Mouse (Mus musculus) T-helper 17 cell (primary cell): Measurements from ENCODE around the gene Dr1.
"Not testable (repeated sequence)": the region's sequence is repeated elsewhere in the genome, so short reads cannot be mapped to it uniquely, and the experiment has no call there.

Experiments
- in situ Hi-C, 2 experiments: fragments of 300-600 bp; cut with MboI, MseI; formaldehyde crosslinking; loops; 1 replicate in 1 of 2; 2 replicates in 1 of 2; pipeline ENCODE4 v1.15.1; 2025; ENCODE audit warnings: high pct_unique_total_duplicates in 2 of 2

The Dr1 gene

DNA sequence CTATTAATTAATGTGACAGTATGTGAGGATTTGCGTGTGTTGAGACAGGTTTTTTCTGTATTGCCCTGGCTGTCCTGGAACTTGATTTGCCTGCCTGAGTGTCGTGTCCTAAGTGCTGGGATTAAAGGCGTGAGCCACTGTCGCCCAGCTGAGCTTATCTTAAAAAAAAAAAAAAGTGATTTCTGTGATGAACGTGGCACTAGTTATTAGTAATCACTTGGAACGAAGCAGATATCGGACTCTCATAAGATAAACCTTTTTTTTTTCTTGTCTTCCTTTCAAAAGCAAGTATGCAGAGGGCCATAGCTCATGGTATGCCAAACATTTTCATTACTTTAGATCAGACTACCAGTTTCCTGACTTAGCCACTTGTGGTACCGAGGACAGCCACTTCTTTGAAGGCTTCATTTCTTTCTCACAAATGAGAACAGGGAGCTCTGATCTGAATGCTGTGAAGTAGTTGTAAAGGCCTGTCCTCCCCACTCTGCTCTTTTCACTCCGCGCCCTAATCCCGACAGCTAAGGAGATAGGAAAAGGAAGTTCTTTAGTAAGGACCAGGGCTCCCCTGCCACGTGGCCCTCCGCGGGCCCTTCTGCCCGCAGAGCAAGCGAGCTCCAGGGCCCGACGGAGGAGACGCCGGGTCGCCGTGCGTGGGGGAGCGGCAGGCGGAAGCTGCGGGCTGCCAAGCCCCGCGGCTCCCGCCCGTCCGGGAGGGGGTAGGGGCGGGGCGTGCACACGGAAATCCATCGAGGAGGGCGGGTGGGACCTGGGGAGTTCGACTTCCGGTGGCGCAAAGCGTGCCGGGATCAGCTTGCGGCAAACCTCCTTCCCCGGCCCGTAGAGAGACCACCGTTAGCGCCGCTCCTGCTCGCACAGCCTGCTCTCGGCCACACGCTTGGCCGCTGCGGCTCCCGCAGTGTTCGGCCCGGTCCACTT, at the start of gene Dr1:
Dr1 (plus strand) TSS at position 771 of the 936 bp plus-strand sequence.
- in situ Hi-C loops, result loop anchor here (5.0 to 10.0 kb wide), 2 partner anchors 44 to 824 kb away; partner anchors contain the start of gene Pigg (in 1 of the 2)

- in situ Hi-C loops, result no loop called here
Measured at GRCm38 (mm10) chr5:108224077-108224476, 44.6 kb upstream of the Dr1 start.

- in situ Hi-C loops, result no loop called here
Measured at GRCm38 (mm10) chr5:108226159-108226558, 42.5 kb upstream of the Dr1 start.

DNA sequence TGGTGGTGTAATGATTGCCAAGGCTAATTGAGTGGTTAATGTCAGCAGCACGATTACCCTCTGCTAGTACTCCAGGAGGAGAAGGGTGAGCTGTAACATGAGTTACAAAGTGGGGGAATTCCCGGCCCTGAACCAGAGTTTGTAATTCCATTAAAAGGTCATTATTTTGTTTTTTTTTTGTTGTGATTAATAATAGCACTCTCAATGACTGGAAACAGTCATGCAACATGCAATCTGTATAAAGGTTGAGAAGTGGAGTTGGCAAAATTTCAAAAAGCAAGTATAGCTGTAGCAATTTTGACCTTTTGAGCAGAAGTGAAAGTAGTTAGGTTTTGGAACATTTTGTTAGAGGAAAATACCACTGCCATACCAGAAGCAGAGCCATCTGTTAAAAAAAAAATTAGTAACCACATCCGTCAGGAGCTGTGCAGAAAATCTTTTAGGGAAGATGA, 22.4 kb upstream of the Dr1 start:
- in situ Hi-C loops, result no loop called here

DNA sequence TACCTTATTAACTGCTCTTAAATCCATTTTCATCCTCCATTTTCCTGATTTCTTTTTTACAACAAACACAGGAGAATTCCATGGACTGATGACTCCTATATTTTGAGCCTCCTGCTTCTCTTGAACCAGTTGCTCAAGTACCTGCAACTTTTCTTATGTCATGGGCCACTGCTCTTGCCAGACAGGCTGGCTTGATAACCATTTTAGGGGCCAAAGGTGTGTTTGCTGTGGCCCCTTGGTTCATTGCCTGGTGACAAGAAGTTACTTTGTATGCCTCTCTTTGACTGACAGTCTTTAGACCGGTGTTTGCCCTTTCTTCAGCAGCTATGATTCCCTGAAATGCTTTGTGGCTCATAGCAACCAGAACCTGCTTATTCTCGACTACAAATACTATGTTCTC, 18.7 kb upstream of the Dr1 start:
- in situ Hi-C loops, result no loop called here

GRCm38 (mm10) chr5:108255259-108255658, 13.4 kb upstream of the Dr1 start:
- in situ Hi-C loops, result no loop called here

DNA sequence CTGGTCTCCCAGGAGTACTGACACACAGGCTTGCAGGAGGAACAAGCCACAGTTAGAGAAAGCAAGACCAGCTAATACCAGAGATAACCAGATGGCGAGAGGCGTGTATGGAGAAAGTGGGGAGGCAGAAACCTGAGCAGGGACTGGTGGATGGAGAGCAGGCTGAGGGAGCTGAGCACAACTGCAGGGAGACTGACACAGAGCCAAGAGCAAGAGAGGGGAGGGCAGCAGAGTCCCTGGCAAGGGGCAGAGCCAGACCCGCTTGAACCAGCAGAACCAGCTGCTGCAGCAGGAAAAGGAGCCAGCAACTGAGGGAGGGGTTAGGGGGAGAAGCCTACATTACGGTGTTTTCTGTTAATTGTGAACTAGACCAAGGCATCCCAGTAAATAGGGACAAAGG, 6.0 kb upstream of the Dr1 start:
- in situ Hi-C loops, result loop anchor here in 1 of 2 experiments (10.0 kb wide), 1 partner anchor 818 kb away; no protein-coding TSS in a partner anchor

GRCm38 (mm10) chr5:108263785-108264184, 4.9 kb upstream of the Dr1 start:
- in situ Hi-C loops, result loop anchor here in 1 of 2 experiments (10.0 kb wide), 1 partner anchor 819 kb away; no protein-coding TSS in a partner anchor

- in situ Hi-C loops, result loop anchor here (5.0 to 10.0 kb wide), 2 partner anchors 45 to 822 kb away; partner anchors contain the start of gene Pigg (in 1 of the 2)
Measured at GRCm38 (mm10) chr5:108266990-108267389, 1.7 kb upstream of the Dr1 start.

- in situ Hi-C loops, result loop anchor here (5.0 to 10.0 kb wide), 2 partner anchors 43 to 824 kb away; partner anchors contain the start of gene Pigg (in 1 of the 2)
Measured at GRCm38 (mm10) chr5:108269063-108269810, 540 bp downstream of the Dr1 start.

- in situ Hi-C loops, result loop anchor here (5.0 to 10.0 kb wide), 2 partner anchors 43 to 825 kb away; partner anchors contain the start of gene Pigg (in 1 of the 2)
Measured at GRCm38 (mm10) chr5:108269811-108270151, 1.1 kb downstream of the Dr1 start.

GRCm38 (mm10) chr5:108270415-108270814, 1.7 kb downstream of the Dr1 start:
- in situ Hi-C loops, result no loop called here

DNA sequence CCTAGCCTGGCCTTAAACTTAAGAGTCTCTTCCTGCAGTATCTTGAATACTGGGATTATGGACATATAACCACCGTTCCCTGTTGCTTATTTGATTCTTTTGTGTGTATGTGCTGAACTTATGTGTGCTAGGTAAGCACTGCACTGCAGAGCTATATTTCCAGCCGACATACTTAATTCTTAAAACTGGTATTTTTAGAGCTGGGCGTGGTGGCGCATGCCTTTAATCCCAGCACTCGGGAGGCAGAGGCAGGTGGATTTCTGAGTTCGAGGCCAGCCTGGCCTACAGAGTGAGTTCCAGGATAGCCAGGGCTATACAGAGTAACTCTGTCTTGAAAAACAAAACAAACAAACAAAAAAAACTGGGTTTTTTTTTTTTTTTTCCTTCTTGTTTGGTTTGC, 2.6 kb downstream of the Dr1 start:
- in situ Hi-C loops, result not testable (repeated sequence)

- in situ Hi-C loops, result no loop called here
Measured at GRCm38 (mm10) chr5:108286957-108287356, 18.3 kb downstream of the Dr1 start.

- in situ Hi-C loops, result no loop called here
Measured at GRCm38 (mm10) chr5:108301567-108301966, 32.9 kb downstream of the Dr1 start.

DNA sequence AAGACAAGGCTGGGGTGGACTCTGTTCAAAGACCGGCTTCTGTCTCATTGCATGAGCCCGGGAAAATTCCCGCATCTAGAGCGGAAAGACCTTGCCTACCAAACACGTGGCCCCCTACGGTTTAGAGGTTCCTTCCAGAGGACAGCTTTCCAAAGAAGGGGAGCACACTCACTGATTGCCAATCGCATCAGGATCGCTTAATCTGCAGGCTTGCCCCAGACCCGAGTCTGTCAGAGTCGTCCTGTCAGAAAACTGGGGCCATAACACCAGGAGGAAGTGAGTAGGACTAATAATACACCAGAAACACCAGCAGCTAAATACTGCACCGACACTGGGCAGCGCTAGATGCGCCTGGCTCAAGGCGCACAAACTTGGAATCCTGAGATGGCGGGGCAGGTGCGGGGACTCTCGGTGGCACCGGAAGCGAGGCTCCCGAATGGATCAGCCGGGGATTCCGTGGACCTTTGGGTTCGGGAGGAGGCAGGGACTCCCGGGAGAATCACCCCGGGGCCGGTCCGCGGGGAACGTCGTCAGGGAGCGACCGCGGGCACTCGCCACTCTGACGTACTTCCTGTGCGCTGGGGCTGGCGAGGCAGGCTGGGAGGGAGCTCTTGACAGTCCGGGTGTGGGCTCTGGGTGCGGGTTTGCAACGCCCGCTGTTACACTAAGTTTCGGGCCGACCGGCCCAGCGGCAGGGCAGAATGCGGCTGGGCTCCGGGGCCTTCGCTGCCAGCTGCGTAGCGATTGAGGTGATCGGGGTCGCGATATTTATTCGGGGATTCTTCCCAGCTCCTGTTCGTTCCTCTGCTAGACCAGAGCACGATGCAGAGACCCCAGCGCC, 43.7 kb downstream of the Dr1 start, which contains the start of gene Pigg:
Pigg (plus strand) TSS at position 386 of the 841 bp plus-strand sequence.
- in situ Hi-C loops, result loop anchor here in 1 of 2 experiments (5.0 kb wide), 1 partner anchor 45 kb away; the partner anchor contains the start of gene Dr1

GRCm38 (mm10) chr5:108313065-108313860, 44.6 kb downstream of the Dr1 start:
- in situ Hi-C loops, result loop anchor here in 1 of 2 experiments (5.0 kb wide), 1 partner anchor 46 kb away; the partner anchor contains the start of gene Dr1
